Mouse (Mus musculus) thymus, postnatal 10 days (tissue): ENCODE results near the gene F2rl2.
A peak's percentile ranks its signal among the peaks of the same experiment; 100 is the strongest.

Experiments used
- DNase-seq, 2 experiments: peaks; one replicate each; pipeline ENCODE4 v3.0.0; 2021; ENCODE audit warnings: low spot score in 2 of 2

The F2rl2 gene

DNA sequence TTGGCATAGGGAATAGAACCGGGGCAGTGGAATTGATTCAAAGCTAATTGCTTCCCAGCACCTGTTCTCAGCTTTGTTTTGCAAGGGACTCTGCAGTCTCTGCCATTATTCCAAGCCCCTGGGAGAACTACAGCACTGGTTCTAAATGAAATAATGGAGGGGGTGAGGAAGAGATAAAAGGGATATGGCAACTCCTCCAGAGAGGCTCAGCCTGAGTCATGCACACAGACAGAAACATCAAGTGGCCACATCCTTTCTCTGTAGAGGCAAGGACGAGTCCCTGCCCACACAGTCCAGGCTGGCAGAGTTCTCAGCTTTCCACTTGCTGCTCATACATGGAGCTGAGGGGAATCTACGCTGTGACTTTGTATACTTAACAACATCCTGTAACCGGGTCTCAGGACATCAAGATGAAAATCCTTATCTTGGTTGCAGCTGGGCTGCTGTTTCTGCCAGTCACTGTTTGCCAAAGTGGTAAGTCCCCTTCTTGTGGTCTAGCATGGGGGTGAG lies at the start of gene F2rl2:
TSS of gene F2rl2 (plus strand) at position 200 of the 510 bp plus-strand sequence.
- DNase-seq, result no peak

DNA sequence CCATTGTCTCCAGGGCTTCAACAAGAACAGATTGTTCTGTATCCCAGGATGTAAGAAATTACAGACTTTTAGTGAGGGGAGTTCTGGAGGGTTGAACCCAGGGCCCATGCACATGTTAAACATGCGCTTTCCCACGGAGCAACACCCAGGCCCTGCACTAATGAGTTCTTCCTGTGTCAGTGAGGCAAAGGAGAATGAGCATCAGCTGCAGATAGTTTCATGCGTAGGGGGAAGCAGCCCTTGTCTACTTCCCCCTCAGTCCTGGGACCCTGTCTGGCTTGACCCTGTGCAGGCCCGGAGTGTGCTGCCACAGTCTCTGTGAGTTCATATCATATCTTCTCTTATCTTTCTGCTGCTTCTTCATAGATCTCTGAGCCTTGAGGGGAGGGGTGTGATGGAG lies 49.4 kb upstream of the F2rl2 start:
- DNase-seq, result no peak

DNA sequence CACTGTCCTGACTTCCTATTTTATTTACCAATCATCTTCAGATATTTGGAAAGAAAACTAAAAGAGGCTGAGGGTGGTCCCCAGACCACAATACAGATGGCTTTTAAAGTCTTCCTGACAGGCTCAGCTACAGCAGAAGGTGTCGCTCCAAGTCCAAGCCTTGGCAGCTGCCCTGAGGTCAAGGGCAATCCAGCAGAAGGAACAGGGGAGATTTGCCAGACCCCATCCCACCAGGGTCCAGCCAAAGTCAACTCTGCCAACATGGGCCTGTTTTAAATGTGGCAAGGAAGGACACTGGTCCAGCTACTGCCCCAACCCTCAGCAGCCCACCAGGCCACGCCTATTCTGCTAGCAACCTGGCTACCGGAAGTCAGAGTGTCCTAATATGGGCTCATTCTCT lies 46.7 kb upstream of the F2rl2 start:
- DNase-seq, result no peak

DNA sequence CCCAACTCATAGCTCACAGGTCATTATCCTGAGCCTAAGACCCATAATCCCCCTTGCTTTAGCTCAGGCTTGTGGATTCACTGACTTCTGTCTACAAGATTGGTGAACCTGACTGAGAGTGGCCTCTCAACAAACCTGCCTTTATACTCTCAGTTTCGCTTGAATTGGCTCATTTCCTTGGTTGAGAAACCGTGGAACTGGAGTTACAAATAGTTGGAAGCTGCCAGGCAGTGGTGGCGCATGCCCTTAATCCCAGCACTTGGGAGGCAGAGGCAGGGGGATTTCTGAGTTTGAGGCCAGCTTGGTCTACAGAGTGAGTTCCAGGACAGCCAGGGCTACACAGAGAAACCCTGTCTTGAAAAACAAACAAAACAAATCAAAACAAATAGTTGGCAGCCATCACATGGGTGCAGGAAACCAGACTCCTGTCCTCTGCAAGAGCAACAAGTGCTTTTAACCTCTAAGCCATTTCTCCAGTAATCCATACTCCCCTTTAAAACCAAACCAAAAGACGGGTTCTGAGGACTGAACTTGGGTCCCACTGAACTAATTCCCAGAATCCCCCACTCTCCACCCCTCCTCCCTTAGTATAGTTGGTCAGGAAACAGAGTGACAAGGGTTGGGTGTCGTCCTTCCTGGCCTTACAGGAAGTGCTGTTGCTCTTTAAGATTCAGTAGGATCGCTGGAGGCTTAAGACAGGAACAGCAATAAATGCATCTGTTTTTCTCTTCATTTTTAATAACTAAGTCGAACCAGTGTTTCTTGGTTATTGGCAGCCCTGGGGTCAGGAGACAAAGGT lies 44.6 kb upstream of the F2rl2 start:
- DNase-seq, result no peak

DNA sequence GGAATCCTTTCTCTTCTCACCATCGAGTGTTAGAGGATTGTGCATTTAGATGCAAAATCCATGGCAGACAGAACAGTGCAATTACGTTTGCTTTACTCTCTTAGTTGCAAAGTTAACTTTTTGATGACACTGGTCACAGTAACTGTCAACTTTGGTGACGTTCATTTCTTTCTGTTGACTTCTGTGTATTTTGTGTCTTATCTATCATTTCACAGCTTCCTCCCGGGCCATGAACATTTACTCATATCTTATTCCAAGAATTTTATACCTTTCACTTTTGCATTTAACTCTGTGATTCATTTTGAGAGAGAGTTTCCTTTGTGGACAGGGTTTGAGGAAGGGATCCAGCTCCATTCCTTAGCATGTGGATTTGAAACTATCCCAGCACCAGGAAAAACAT lies 43.0 kb upstream of the F2rl2 start:
- DNase-seq, result no peak

DNA sequence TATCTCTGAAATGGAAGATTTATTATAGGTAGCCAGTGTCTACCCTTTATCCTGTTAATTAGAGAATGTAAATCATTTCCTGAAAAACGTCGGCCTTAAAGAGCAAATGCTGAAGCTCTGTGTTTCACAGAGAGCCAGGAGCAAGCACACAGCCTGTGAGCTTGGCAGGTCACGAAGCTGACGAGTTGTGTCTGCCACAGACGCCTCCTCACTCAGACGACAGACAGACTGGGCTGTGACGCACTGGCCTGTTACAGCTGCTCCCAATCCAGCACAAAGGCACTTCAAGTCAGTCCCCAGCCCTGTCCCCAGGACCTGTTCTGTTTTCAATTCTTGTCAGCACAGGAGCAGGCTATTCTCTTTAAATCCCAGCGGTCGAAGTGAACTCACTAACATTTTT lies 41.4 kb upstream of the F2rl2 start:
- DNase-seq, result no peak

DNA sequence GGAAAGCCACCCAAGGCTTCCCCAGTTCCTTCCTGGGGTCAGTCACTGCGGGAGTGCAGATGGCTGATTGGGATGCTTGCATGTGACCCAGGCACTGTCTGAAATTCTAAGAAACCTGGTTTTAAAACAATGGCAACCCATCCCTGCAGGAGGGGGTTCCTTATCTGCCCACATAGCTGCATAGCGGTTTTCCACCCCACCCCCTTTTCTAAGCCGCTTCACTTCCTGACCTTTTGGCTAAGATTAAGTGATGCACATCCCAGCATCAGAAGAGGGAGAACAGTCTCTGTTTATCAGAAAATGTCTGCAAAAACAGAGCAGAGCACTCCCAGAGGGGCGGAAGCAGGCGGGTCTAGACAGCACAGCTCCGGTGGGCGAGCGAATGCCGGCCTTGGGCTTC lies 39.5 kb upstream of the F2rl2 start:
- no peak for DNase-seq

DNA sequence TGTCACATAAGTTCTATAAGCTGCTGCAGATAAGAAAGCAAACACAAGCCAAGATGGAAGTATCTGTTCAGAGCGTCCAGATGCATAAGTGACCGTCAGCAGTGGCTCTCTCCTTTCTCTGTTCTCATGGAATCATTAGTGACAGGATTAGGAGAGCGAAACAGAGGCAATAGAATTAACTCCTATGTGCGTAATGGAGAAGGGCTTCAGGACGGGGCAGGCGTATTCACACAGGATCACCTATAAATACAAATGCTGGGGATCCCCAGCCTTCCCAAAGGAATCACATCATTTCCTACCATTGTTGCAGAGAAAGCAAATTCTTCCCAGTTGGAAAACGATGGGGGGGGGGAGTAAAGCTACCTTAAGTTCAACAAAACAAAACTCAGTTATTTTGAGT lies 37.2 kb upstream of the F2rl2 start:
- DNase-seq, result no peak

DNA sequence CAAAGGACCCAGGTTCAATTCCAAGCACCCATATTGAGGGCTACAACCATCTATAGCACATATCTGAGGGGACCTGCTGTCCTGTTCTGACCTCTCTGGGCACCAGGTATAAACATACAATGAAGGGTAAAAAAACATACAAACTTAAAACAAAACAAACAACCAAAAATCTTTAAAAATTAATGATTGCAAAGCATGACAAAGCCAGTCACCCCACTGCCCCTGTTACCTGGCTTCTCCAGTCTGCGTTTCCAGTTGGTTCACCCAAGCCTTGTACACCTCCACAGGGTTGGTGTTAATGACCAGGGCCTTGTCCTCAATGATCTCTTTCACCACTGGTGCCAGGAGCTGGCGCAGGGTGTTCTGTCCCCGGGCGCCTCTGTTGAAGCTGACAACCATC lies 32.8 kb upstream of the F2rl2 start:
- DNase-seq, result no peak

DNA sequence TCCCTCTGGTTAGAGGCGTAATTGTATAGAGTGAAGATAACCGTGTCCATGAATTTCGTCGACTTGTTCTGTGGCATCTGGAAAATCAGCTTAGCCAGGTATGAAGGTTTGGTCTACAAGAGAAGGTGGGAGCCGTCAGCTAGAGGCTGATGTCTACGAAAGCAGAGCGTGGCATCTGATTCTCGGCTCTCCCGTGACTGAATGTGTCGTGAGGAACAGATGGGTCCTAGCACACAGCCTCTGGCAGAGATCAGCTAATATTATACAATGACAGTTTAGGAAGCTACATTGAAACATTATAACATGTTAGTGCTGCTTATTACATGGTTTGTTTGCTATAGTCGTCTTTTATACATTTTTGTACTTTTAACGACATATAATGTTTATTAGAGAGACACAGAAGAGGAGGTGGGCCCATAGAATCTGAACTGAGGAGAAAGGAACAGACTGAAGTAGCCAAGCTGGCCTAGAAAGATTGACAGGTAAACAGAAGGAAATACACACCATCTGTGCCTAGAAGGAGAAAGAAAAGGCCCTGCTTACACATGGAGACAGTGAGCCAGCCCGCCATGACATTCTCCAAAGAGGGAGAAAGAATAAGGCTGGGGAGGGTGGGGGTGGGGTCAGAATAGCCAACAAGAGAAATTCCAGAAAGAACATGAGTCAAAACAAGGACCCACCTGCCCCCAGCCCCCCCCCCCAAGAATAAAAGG lies 30.9 kb upstream of the F2rl2 start:
- no peak for DNase-seq

DNA sequence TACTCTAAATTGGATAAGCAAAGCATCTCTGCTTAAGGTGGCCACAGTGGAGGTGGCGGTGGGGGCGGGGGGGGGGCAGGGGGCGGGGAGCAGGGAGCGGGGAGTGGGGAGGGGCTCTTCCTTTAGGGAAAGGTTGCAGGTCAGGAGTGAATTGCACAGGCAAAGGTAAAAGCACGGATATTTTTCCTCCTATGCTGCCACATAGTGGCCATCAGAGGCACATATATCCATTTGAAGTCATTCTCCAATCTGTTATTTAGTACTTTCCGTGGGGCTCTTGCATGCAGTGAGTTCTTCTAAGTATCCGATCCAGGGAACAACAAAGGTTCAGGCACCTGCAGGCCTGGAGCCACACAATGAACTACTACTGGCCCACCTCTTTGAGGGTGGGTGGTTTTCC lies 29.4 kb upstream of the F2rl2 start:
- DNase-seq, result no peak

DNA sequence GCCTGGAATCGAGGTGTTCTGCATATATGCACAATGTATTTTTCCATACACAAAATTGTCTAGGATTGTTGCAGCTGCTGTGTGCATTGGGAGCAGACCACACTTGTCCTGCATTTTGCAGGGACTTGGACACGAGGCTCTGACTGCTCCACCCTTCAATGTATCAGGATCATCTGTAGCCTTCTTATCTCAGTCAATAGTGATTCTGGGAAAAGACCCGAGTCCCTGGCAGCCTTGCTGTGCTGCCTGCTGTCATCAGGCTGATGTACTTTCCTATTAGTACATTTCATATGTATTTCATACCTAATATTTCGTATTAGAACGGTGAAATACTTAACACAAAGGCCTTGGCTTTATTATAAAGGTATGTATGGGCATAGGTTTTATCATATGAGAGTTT lies 26.1 kb upstream of the F2rl2 start:
- DNase-seq, result no peak

DNA sequence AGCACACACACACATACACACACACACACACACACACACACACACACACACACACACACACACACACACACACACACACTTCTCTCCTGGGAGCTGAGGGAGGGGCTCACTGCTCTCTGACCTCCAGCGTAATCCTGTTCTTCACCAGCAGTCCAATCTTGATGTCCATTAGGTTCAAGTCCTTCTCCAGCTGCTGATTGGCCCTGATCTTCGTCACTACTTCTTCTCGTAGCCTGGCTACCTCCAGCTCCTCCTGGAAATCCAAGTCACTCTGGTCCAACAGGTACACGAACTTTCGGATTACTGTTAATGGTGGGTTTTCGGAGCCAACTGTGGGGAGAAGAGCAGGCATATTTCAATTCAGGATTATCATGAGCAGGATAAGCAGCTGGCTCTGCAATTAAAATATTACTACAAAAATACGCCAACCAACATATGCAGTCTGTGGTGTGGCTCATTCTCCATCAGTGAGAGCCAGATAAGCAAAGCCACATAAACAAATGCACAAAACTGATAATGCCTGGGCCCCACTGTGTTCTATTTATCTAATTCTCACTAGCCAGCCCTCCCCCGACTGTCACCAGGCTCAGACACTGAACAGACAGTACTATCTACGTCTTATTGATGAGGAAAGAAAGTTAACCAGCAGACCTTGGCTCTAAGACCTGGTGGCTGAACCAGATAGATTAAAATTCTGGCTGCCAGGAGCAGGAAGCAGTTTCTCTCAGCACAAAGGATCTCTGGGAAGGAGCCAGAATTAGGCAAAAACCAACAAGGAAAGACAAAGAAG lies 25.4 kb upstream of the F2rl2 start:
- DNase-seq, result no peak

DNA sequence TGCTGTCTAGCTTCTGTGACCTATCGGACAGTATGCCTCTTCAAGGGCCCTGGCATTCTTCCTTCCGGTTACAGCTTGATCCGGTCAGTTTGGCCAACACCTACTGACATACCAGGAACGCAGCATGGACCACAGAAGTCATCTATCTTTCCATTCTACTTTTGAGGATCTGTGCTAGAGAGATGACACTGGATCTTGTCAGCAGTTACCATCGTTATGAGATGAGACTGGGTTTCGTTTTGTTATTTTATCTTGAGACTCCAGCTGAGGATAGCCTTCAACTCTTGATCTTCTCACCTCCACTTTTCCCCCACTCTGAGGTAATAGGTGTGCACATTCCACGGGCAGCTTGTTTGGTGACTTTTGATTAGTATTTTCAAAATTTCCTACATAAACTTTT lies 24.3 kb upstream of the F2rl2 start:
- no peak for DNase-seq

DNA sequence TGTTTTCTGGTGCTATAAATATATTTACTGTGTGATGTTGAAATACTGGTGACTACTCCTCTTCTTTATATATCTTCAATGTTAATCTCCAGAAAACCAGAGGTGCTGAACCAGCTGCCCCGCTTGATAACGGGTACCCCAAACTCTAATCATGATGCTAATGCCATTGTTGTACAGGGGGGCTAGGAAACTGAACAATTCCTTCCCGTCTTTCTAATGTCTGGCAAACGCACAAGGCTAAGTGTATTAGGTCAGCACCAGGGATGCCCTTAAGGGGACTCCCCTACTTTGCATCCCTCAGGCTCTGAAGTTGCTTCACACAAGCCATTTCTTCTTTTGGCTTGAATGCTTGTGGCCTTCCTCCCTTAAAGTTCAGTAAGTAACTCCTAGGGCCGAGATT lies 17.6 kb upstream of the F2rl2 start:
- no peak for DNase-seq

DNA sequence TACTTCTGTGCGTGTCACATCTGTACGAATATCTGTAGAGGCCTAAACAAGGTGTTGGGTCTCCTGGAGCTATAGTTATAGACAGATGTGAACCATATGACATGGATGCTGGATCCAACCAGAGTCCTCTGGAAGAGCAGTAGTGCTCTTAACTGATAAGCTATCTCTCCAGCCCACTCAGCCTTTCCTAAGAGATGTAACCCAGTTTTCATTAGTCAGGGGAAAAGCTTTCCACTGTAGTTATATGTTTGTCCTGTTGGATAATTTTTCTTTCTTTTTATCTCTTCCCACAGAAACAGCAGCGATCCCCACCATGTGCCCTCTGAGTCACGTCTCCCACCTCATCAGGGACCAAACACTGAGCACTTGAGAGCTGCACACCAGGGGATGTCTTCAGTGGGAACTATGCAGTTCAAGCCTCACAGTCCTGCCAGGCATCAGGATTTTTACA lies 17.1 kb upstream of the F2rl2 start:
- DNase-seq, result no peak

DNA sequence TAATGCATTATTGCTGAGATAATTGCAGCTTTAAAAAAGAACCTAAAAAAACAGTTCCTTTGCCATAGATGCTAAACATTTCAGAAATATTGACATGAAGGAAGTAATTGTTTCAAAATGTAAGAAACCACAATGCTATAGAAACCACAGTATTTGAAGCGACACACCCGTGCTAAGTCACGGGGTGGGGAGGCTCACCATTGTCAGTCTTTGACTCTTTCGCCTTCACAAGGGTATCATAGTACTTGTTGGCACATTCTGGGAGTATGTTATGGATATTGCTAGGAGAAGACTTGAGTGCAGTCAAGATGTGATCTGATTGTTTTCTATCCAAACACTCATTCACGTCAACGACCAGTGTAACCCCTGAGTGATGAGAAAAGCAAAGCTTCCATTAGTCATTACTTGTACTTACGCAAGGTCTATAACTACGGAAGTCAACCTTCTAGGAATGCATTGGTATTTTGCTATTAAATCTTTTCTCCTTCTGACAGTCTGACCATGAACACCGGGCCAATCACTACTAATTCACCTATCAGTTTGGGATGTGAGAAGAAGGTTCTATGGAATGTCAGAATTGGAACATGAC lies 11.9 kb upstream of the F2rl2 start:
- no peak for DNase-seq

DNA sequence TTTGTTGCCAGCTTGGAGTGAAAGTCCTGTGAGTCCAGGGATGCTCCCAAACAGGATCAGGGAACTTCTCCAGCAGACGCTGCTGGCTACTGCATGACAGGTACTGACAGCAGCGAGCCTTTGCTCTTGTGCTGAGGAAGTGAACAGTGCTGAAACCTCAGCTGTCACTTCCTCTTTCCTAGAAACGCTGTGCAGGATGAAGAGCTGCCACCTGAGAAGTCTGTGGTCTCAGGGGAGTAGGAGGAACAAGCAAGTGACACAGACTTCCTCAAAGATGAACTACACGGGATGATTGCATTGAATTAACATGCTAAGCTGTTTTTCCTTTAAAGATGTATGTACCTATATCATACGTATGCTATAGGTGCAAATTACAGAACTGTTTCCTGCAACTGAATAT lies 10.9 kb upstream of the F2rl2 start:
- DNase-seq, result peak in 1 of 2 experiments; percentile 22

DNA sequence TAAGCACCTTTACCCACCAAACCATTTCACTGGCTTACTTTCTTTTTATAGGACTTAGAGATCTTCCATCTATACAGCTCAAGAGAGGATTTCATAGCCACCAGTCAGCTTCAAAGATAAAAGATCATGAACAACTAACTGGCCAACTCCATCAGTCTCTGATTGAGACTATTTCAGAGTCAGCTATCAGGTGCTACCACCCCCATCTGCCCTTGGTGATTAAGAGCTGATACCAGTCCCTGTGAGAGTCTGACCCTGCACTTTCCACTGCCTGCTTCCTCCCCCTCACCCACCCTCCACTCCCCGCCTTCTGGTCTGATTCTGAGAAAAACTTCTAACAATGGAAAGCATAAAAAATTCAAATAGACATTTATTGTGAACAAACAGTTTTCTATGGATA lies 8.1 kb upstream of the F2rl2 start:
- no peak for DNase-seq

DNA sequence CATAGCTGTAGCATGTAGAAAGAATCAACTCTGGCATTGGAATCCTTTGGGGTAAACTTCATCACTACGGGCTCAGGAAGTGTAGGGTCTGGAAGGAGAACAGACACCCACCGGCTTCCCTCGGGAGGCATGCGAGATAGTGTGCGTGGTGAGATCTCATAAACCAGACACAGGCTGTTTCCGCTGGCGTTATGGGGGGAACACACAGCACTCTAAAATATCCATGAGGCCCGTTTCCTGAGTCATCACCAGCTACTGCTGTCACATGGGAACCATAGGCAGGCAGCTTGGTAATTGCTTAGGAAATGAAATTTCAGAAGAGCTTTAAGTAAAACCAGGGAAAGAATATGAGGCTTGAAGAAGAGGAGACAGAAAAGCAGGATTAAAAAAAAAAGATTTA lies 4.5 kb upstream of the F2rl2 start:
- no peak for DNase-seq

DNA sequence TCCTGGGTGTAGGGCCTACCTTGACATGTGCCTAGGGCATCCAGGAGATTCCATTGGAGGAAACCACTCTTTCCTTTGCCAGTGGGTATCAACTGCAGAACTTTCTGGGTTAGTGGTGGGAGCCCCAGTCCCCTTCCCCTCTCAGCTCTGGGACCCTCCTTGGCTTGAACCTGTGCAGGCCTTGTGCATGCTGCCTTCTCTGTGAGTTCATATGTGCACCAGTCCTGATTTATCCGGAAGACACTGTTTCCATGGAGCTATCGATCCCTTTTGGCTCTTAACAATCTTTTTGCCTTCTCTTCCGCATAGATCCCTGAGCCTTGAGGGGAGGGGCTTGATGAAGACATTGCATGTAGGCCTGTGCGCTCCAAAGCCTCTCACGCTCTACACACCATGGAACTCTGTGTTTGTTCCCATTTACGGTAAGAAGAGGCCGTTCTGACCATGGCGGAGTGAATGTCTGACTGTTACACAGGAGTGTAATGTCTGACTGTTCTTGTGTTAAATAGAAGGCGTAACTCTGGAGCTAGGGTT lies 466 bp upstream of the F2rl2 start:
- no peak for DNase-seq

DNA sequence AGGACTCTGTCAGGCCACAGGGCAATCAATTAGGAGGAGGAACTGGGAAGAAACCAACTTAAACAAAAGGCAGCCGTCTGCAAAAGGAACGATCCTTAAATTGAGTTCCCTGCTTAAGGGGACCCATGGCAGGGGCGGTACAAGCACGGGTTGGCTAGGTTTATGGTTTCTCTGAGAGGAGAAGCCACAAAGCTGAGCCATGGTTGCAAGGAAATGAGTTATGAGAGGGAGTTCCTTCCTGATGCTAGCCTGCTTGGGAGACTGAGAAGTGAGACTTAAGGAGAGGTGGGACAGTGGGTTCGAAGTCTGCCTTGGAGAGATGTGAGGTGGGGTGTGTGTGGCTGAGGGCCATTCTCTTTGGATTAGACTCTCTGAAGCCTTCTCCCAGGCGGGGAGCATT lies 1.2 kb downstream of the F2rl2 start:
- no peak for DNase-seq
